Mouse (Mus musculus) brain, embryonic 14.5 days (tissue): ENCODE measurements around the gene Timeless.

Source experiments
- CTCF ChIP-seq: fragments of 200-500 bp; IDR thresholded peaks from 2 replicates; pipeline ENCODE4 v1.5.1; 2012; ENCODE audit warnings: inconsistent platforms, mild to moderate bottlenecking, moderate library complexity, borderline replicate concordance; ENCODE audit not compliant: insufficient read depth, insufficient read length; ENCODE audit errors: extremely low read depth
- POLR2A ChIP-seq: fragments of 200-500 bp; IDR thresholded peaks from 2 replicates; pipeline ENCODE4 v1.6.1; 2012; ENCODE audit warnings: mild to moderate bottlenecking, inconsistent platforms, borderline replicate concordance; ENCODE audit not compliant: poor library complexity, insufficient read depth, insufficient read length, severe bottlenecking; ENCODE audit errors: extremely low read depth

- TF ChIP-seq CTCF (no peak), POLR2A (no peak)
These were observed 28.1 kb downstream of the Timeless start for GRCm38 (mm10) chr10:128259946-128260345.
